Comparison of ENCODE assay signal across 20 mouse cellular contexts in the genomic region with DNA sequence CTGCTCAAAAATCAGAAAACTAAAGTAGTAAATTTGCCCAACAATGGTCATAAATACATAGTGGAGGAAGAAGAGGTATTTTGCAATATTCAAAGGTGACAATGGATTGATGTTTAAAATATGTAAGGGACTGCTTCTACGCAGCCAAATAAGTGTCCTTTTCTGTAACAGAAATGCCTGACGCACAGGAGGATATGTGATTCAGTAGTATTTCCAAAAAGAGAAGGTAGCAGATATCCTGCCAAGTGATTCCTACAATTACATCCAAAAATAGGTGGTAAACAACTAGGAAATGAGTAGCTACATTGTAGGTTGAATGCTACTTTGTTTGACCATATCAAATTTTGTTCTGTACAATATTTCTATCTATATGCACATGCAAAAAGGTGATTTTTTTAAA.
DNase-seq lines count a peak whose midpoint lies in the region; ATAC-seq lines count a peak whose summit lies in the region.
"Had no signal": no experiment of that assay in that cellular context is flagged by ENCODE, and none has a peak within 500 bp of the region (broad histone marks: within the 10 kb centered on the region; RNA-seq: fewer than 3 reads in every experiment).

No protein-coding gene starts in this region.

- DNase-seq in cerebellum, adult 9-11 months = no peak
- peak; percentile 53 for DNase-seq in cerebellum, adult 9-10 months
- no peak for DNase-seq in cerebellum, postnatal 36 days
- peak; percentile 39 for DNase-seq in brain, adult 2 months (ENCODE audit: low read depth, low spot score)
- no peak for DNase-seq in frontal cortex, postnatal 14 days (ENCODE audit: low spot score in 2 of 2)
- DNase-seq: adrenal gland, adult 2 months; adrenal gland, adult 8-10 months; adrenal gland, postnatal 10 days; adrenal gland, postnatal 14 days; adrenal gland, postnatal 25 days; adrenal gland, postnatal 36 days; B cell, adult 2 months; cerebellum, adult 11 months; cerebellum, adult 11-12 months; cerebellum, adult 18-20 months; cerebellum, adult 8-10 months had no signal

- ATAC-seq in cerebellum, adult (ENCODE audit: insufficient number of reproducible peaks, low FRiP score, low TSS enrichment) = 0 out of 2 replicates have a peak, but pooled peaks have one; percentile 29
- ATAC-seq: activated CD4-positive, CD25-positive, alpha-beta regulatory T cell, adult 4 months; CD4-positive, CD25-positive, alpha-beta regulatory T cell, adult 4 months; Patski had no signal

Comparison
In these comparisons a context has a peak if more than half of its experiments do, and no peak if none do; other contexts are left out.
1. DNase-seq: peak in cerebellum, adult 9-10 months (single experiment) and brain, adult 2 months (single experiment); none in cerebellum, adult 9-11 months (single experiment), cerebellum, postnatal 36 days (0 of 2) and frontal cortex, postnatal 14 days (0 of 2).